Mouse (Mus musculus) layer of hippocampus, postnatal 36 days (tissue): ENCODE results near the gene Nfkb2. TPM values are rescaled to one million over a fixed set of nuclear protein-coding genes. Genes with fewer than 3 reads are reported as not detected.
A peak's percentile ranks its signal among the peaks of the same experiment; 100 is the strongest.

ENCODE experiments used
- DNase-seq, 2 experiments: peaks; one replicate each; pipeline ENCODE4 v3.0.0; 2022
- total RNA-seq, 2 experiments: library from RNA; stranded (reverse); gene quantifications; 2 replicates each; pipeline ENCODE4 v1.2.3; 2021

Gene Nfkb2
- total RNA-seq, 2 experiments from 2014 or later: 1.9 to 3.2 TPM

- no peak for DNase-seq
These were observed 19.0 kb downstream of the Nfkb2 start for GRCm38 (mm10) chr19:46322996-46323572.

- no peak for DNase-seq
These were observed 19.6 kb downstream of the Nfkb2 start for GRCm38 (mm10) chr19:46323716-46324115.

- no peak for DNase-seq
These were observed 20.2 kb downstream of the Nfkb2 start for GRCm38 (mm10) chr19:46324366-46324765.

- DNase-seq: no peak
These were observed 20.8 kb downstream of the Nfkb2 start for GRCm38 (mm10) chr19:46324918-46325317.

GRCm38 (mm10) chr19:46326019-46326755 lies 22.1 kb downstream of the Nfkb2 start:
- DNase-seq: no peak

GRCm38 (mm10) chr19:46326756-46327305 lies 22.7 kb downstream of the Nfkb2 start, which contains the start of gene Psd:
TSS of gene Psd (minus strand) at chr19:46327156.
- DNase-seq: peak; percentile 67 to 74

GRCm38 (mm10) chr19:46327531-46328064 lies 23.5 kb downstream of the Nfkb2 start:
- DNase-seq: no peak

- peak; percentile 94 to 95 for DNase-seq
These were observed 24.2 kb downstream of the Nfkb2 start, which contains the start of gene Fbxl15 for GRCm38 (mm10) chr19:46328081-46329030. TSS of gene Fbxl15 (plus strand) at chr19:46328184.

GRCm38 (mm10) chr19:46329031-46329641 lies 25.0 kb downstream of the Nfkb2 start:
- no peak for DNase-seq

GRCm38 (mm10) chr19:46329951-46330350 lies 25.8 kb downstream of the Nfkb2 start:
- peak; percentile 75 to 76 for DNase-seq

GRCm38 (mm10) chr19:46330696-46331095 lies 26.6 kb downstream of the Nfkb2 start:
- no peak for DNase-seq

GRCm38 (mm10) chr19:46331326-46331725 lies 27.2 kb downstream of the Nfkb2 start:
- no peak for DNase-seq

GRCm38 (mm10) chr19:46331936-46332335 lies 27.8 kb downstream of the Nfkb2 start:
- DNase-seq: no peak

- DNase-seq: peak in 1 of 2 experiments; percentile 6
These were observed 28.7 kb downstream of the Nfkb2 start for GRCm38 (mm10) chr19:46332721-46333339.

- DNase-seq: no peak
These were observed 29.8 kb downstream of the Nfkb2 start for GRCm38 (mm10) chr19:46333906-46334305.

GRCm38 (mm10) chr19:46337719-46338330 lies 33.7 kb downstream of the Nfkb2 start:
- DNase-seq: no peak

- DNase-seq: peak; percentile 97 to 98
These were observed 34.3 kb downstream of the Nfkb2 start, which contains the start of gene Cuedc2 for GRCm38 (mm10) chr19:46338331-46338936. TSS of gene Cuedc2 (minus strand) at chr19:46338702.

- no peak for DNase-seq
These were observed 34.8 kb downstream of the Nfkb2 start for GRCm38 (mm10) chr19:46338942-46339286.

- peak in 1 of 2 experiments; percentile 34 for DNase-seq
These were observed 35.3 kb downstream of the Nfkb2 start for GRCm38 (mm10) chr19:46339287-46339971.
